Mouse (Mus musculus) gonadal fat pad, adult 2 months (tissue): ENCODE measurements around the gene Mrtfa. TPM values are rescaled to one million over a fixed set of nuclear protein-coding genes. Genes with fewer than 3 reads are reported as not detected.

Source experiments
- DNase-seq: peaks from one replicate; pipeline ENCODE4 v3.0.0-alpha.2; 2012; ENCODE audit warnings: low read depth
- polyA plus RNA-seq: library from polyadenylated mRNA; depleted of rRNA; stranded (reverse); fragments of >200 nt; gene quantifications from 2 replicates; pipeline ENCODE4 v1.2.3, GENCODE M21; 2012; rRNA removed

Gene Mrtfa
- polyA plus RNA-seq, 1 experiment: 15.5 TPM

GRCm38 (mm10) chr15:80994959-80995358 is 195.6 kb downstream of the Mrtfa start:
- no peak for DNase-seq

DNA sequence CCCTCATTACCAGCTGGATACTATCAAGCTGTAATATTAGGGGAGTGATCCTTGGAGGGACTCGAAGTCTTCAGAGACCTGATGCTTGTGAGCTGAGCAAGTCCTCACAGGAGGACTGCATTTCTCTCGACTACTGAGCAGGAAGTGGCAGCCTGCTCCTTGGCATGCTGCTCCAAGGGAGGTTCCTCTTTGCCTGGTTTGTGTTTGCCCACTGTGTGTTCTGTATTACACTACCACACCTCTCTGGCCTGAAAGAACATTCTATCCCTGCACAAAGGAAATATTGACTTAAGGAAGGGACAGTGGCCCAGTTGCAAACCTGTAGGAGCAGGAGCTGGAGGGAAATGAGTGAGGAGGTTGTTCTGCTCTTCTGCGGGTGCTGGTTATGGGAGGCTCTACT is 200.8 kb downstream of the Mrtfa start:
- DNase-seq: no peak

GRCm38 (mm10) chr15:80988331-80988730 is 202.2 kb downstream of the Mrtfa start:
- no peak for DNase-seq

GRCm38 (mm10) chr15:80983264-80983663 is 207.3 kb downstream of the Mrtfa start:
- no peak for DNase-seq

GRCm38 (mm10) chr15:80981176-80981575 is 209.4 kb downstream of the Mrtfa start:
- no peak for DNase-seq

GRCm38 (mm10) chr15:80979611-80980010 is 210.9 kb downstream of the Mrtfa start:
- DNase-seq: no peak

DNA sequence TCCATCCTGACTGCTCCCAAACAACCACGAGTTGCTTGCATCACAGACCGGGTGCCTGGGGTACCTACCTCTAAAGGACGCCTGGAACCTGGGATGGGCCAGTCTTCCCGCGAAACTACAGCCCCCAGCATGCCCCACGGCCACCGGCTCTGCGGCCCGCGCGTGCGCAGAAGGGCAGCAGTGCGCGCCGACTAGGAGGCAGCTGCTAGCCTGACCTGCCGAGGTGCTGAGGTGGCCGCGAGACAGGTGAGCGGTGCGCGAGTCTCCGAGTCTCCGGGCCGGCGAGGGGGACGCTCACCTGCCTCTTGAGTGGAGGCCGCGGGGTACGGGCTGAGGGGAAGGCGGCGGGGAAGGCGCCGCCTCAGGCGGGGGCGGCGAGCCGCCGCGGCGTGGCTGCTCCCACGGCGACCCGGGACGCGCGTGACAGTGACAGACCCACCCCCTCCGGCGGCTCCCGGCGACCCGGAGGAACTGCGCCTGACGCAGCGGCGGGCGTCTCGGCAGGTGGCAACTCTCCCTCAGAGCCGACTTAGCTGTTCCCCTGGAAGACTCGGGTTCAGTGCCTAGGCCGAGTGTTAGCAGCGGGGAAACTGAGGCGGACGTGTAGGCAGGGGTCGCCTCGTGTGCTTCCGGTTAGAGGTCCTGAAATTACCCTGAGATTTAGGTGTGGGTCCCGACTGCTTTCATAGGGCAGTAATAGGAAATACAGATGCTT is 212.8 kb downstream of the Mrtfa start, which contains the start of gene Sgsm3:
Gene Sgsm3, plus strand, starts transcription at position 146 of the 715 bp plus-strand sequence.
- peak; percentile 12 for DNase-seq

GRCm38 (mm10) chr15:80975666-80976065 is 214.9 kb downstream of the Mrtfa start:
- no peak for DNase-seq

GRCm38 (mm10) chr15:80974311-80974710 is 216.2 kb downstream of the Mrtfa start:
- no peak for DNase-seq

GRCm38 (mm10) chr15:80969371-80969770 is 221.2 kb downstream of the Mrtfa start:
- DNase-seq: no peak

Other genes with a start within 250 kb of the Mrtfa start
- 47.2 and 47.5 TPM in 2 replicates for gene Adsl, start 242.3 kb downstream of the Mrtfa start, polyA plus RNA-seq
- gene Sgsm3, start 213.0 kb downstream of the Mrtfa start, polyA plus RNA-seq: 25.1 and 34.0 TPM in 2 replicates
- gene Mchr1, start 44.7 kb upstream of the Mrtfa start, polyA plus RNA-seq: 2.4 and 3.6 TPM in 2 replicates
- gene Slc25a17, start 170.1 kb upstream of the Mrtfa start, polyA plus RNA-seq: 44.5 and 47.5 TPM in 2 replicates
- gene St13, start 209.3 kb upstream of the Mrtfa start, polyA plus RNA-seq: 34.2 and 44.4 TPM in 2 replicates
- 9.5 and 13.3 TPM in 2 replicates for gene Xpnpep3, start 209.4 kb upstream of the Mrtfa start, polyA plus RNA-seq
- gene Dnajb7, start 217.5 kb upstream of the Mrtfa start, polyA plus RNA-seq: 0.22 and 0.60 TPM in 2 replicates